Mouse (Mus musculus): ENCODE results near the gene Shox2. TPM values are rescaled to one million over a fixed set of nuclear protein-coding genes. Genes with fewer than 3 reads are reported as not detected.
A peak's percentile ranks its signal among the peaks of the same experiment; 100 is the strongest.

Gene Shox2
- total RNA-seq (2021), result under 1 TPM in 1 of 2 experiments, not detected in 1; 0.17 TPM

- intact Hi-C loops (cut with DNase I), result loop anchor here (10.0 kb wide), 2 partner anchors 363 to 567 kb away; no protein-coding TSS in a partner anchor
- no peak for DNase-seq (ENCODE audit: low spot score in 2 of 2)
Observed at GRCm38 (mm10) chr3:66981706-66982105, at the start of gene Shox2. Gene Shox2, minus strand, starts transcription at chr3:66981771.

- intact Hi-C loops (cut with DNase I), result no loop called here
- no peak for DNase-seq (ENCODE audit: low spot score in 2 of 2)
Observed at GRCm38 (mm10) chr3:66996820-66997219, 15.2 kb upstream of the Shox2 start.

GRCm38 (mm10) chr3:66986287-66986560, 4.7 kb upstream of the Shox2 start:
- DNase-seq (ENCODE audit: low spot score in 2 of 2), result no peak
- intact Hi-C loops (cut with DNase I), result loop anchor here (10.0 kb wide), 2 partner anchors 359 to 571 kb away; no protein-coding TSS in a partner anchor

GRCm38 (mm10) chr3:66985539-66986286, 4.1 kb upstream of the Shox2 start:
- intact Hi-C loops (cut with DNase I), result loop anchor here (10.0 kb wide), 2 partner anchors 359 to 571 kb away; no protein-coding TSS in a partner anchor
- peak; percentile 86 to 88 for DNase-seq (ENCODE audit: low spot score in 2 of 2)

- intact Hi-C loops (cut with DNase I), result loop anchor here (10.0 kb wide), 2 partner anchors 361 to 569 kb away; no protein-coding TSS in a partner anchor
Observed at GRCm38 (mm10) chr3:66983481-66983880, 1.9 kb upstream of the Shox2 start.

GRCm38 (mm10) chr3:66982181-66982911, 775 bp upstream of the Shox2 start:
- intact Hi-C loops (cut with DNase I), result loop anchor here (10.0 kb wide), 2 partner anchors 362 to 568 kb away; no protein-coding TSS in a partner anchor
- peak; percentile 10 to 11 for DNase-seq (ENCODE audit: low spot score in 2 of 2)

More at GRCm38 (mm10) chr3:66983481-66983880, 1.9 kb upstream of the Shox2 start:
- no peak for DNase-seq (ENCODE audit: low spot score in 2 of 2)

- peak in 1 of 2 experiments; percentile 8 for DNase-seq (ENCODE audit: low spot score in 2 of 2)
- intact Hi-C loops (cut with DNase I), result loop anchor here (10.0 kb wide), 2 partner anchors 364 to 566 kb away; no protein-coding TSS in a partner anchor
Observed at GRCm38 (mm10) chr3:66981101-66981661, 390 bp downstream of the Shox2 start, which contains the start of gene Rsrc1. Gene Rsrc1, plus strand, starts transcription at chr3:66981390.

- DNase-seq (ENCODE audit: low spot score in 2 of 2), result no peak
- intact Hi-C loops (cut with DNase I), result loop anchor here (10.0 kb wide), 2 partner anchors 364 to 566 kb away; no protein-coding TSS in a partner anchor
Observed at GRCm38 (mm10) chr3:66980111-66980975, 1.2 kb downstream of the Shox2 start.

GRCm38 (mm10) chr3:66979491-66979890, 2.1 kb downstream of the Shox2 start:
- intact Hi-C loops (cut with DNase I), result no loop called here
- no peak for DNase-seq (ENCODE audit: low spot score in 2 of 2)

- DNase-seq (ENCODE audit: low spot score in 2 of 2), result peak in 1 of 2 experiments; percentile 10
- intact Hi-C loops (cut with DNase I), result no loop called here
Observed at GRCm38 (mm10) chr3:66978457-66979381, 2.9 kb downstream of the Shox2 start.

GRCm38 (mm10) chr3:66977811-66978456, 3.6 kb downstream of the Shox2 start:
- intact Hi-C loops (cut with DNase I), result no loop called here
- DNase-seq (ENCODE audit: low spot score in 2 of 2), result no peak

GRCm38 (mm10) chr3:66976889-66977615, 4.5 kb downstream of the Shox2 start:
- intact Hi-C loops (cut with DNase I), result no loop called here
- no peak for DNase-seq (ENCODE audit: low spot score in 2 of 2)

- intact Hi-C loops (cut with DNase I), result loop anchor here (5.0 kb wide), 1 partner anchor 227 kb away; no protein-coding TSS in a partner anchor
- DNase-seq (ENCODE audit: low spot score in 2 of 2), result no peak
Observed at GRCm38 (mm10) chr3:66974501-66974900, 7.1 kb downstream of the Shox2 start.

- intact Hi-C loops (cut with DNase I), result loop anchor here (5.0 kb wide), 1 partner anchor 226 kb away; no protein-coding TSS in a partner anchor
- DNase-seq (ENCODE audit: low spot score in 2 of 2), result peak; percentile 14 to 21
Observed at GRCm38 (mm10) chr3:66973391-66973943, 8.1 kb downstream of the Shox2 start.

GRCm38 (mm10) chr3:66972191-66972950, 9.2 kb downstream of the Shox2 start:
- intact Hi-C loops (cut with DNase I), result loop anchor here (5.0 kb wide), 1 partner anchor 225 kb away; no protein-coding TSS in a partner anchor
- no peak for DNase-seq (ENCODE audit: low spot score in 2 of 2)

All from left cerebral cortex, postnatal 36 days (tissue).